Mouse (Mus musculus) R1 (cell line): ENCODE measurements around the gene Hist2h2ab.
"Not testable (repeated sequence)": the region's sequence is repeated elsewhere in the genome, so short reads cannot be mapped to it uniquely, and the experiment has no call there.

ENCODE experiments used
- DNase-seq: peaks from one replicate; pipeline ENCODE4 v3.0.0-alpha.2; 2018; ENCODE audit warnings: low read depth, low spot score

Hist2h2ab gene

DNA sequence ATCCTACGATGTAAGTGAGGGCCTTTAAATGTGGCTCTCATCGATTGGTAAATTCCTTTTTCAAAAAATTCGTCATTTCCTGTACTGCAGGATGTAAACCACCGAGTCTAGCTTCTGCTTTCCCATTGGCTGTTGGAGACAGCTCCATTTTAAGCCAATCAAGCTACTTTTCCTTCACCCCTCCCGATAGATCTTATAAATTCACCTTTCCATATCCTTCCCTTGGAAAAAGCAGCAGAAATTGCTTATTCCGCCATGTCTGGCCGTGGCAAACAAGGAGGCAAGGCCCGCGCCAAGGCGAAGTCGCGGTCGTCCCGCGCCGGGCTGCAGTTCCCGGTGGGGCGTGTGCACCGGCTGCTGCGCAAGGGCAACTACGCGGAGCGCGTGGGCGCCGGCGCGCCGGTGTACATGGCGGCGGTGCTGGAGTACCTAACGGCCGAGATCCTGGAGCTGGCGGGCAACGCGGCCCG lies at the start of gene Hist2h2ab, which contains the start of gene Bola1:
Gene Hist2h2ab (plus strand): TSS at position 205 of the 470 bp plus-strand sequence.
Gene Bola1 (minus strand): TSS at position 49 of the 470 bp plus-strand sequence.
- peak; percentile 94 for DNase-seq

DNA sequence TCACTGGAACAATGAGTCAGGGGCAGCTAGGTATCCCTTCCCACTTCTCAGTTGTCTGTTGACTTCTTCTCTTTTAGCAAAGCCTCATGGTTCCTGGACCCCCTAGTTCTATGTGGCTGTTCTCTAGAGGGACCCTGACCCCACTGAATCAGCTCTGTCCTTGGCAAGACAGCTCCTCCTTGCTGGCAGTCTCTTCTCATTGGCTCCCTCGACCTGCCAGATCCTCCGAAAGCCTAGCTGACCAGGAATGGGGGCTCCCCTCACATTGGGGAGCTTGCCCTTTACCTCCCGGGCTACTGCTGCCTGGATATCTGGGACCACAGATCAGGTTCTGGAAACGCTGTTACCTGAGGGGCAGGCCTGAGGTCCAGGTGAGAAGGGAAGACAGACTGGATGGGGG lies 49.4 kb upstream of the Hist2h2ab start:
- DNase-seq: no peak

DNA sequence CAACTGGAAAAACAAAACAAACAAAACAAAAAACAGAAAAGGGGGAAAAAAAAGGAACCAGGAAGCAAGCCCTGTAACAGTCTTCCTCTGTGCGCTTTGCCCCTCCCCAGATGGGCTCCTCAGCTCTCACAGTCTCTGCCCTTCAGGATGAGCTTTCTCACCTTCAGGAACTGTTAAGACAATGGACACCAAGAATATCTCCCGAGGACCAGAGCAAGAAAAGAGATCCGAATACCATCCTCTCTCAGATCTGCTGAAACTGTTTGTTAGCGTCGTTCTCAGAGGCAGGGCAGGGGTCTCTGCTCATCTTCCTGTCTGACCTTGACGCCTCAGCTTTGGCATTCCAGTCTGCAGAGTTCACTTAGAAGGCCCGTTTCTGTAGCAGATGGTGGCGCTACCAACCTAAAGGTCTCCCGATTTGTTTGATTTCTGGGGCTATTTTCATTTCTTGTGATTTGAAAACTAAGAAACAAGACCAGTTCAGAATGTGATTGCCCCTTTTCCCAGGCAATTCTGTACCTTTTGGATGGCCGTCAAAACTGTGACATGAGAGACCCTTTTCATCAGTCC lies 48.6 kb upstream of the Hist2h2ab start:
- peak; percentile 55 for DNase-seq

DNA sequence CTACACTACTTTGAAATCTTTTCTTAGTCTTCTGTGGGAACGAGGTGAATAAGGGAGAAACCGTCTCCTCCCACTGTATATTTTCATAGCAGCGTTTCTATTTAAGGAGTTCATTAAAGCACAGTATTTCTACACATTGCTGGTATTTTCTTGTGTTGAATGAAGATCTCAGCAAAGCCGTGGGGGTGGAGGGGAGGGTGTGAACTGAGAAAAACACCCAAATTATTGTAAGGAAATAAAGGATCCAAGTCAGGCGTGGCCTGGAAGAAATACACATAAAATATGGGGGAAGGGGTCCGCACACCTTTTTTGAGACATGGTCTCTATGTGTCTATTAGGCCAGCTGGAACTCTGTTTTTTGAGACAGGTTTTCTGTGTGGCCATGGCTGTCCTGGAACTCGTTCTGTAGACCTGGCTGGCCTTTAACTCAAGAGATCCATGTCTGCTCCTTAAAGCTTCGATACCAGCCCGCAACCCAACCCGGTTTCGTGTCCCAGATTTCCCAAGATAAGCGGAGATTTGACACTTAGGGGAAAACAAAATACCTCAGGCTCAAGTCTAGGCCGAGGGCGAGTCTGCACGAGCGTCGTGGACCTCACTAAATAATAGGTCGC lies 48.0 kb upstream of the Hist2h2ab start:
- DNase-seq: no peak

DNA sequence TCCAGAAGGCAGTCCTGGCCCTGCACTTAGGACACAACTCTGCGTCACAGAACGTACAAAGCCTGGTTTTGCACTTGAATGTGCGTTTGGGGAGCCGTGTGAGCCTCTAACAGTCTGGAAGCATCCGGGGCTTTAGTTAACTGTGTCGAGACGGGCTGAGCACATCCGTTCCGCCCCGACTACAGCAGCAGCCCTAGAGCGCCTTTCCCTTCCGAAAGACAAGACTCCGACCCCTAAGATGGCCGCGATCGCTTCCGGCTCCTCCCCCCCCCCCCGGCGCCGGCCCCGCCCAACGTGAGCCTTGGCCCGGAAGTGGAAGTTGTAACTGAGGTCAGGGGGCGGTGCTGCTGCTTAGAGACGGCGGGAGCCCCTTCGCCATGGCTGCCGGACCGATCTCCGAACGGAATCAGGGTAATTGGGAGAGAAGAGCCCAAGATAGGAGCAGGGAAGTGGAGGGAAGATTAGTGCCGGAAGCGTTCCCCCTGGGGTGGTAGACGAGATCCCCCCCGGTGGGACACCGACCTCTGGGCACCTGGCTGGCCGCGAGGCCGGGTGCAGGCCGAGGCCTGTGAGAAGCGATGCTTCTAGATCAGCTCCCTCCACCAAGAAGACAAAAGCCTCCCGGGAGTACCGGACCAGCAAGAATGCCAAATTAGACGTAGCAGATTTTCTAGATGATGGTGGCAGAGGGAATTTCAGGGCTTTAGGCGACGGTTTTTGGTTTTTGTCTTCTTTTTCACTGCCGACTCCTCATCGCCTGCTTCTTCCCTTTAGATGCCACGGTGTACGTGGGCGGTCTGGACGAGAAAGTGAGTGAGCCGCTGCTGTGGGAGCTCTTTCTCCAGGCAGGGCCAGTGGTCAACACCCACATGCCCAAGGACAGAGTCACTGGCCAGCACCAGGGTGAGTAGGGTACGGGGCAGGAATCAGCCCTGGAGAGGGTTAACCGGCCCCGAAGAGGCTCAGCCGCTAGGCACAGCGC lies 47.2 kb upstream of the Hist2h2ab start, which contains the start of gene Sf3b4:
Gene Sf3b4 (plus strand): TSS at position 136 of the 982 bp plus-strand sequence.
- DNase-seq: peak; percentile 97

DNA sequence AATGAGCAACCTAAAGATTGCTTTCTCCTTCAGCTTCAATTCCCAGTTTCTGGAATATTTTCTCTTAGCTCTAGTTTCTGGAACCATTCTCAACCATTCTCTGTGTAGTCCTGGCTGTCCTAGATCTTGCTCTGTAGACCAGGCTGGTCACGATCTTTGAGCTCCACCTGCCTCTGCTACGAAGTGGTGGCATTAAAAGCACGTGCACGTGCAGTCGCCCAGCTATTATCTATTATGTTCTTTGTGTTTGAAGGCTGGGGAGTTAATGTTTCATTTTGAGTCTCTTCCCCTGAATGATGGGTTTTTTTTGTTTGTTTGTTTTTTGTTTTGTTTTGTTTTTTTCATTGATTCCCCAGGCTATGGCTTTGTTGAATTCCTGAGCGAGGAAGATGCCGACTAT lies 46.5 kb upstream of the Hist2h2ab start:
- DNase-seq: no peak

DNA sequence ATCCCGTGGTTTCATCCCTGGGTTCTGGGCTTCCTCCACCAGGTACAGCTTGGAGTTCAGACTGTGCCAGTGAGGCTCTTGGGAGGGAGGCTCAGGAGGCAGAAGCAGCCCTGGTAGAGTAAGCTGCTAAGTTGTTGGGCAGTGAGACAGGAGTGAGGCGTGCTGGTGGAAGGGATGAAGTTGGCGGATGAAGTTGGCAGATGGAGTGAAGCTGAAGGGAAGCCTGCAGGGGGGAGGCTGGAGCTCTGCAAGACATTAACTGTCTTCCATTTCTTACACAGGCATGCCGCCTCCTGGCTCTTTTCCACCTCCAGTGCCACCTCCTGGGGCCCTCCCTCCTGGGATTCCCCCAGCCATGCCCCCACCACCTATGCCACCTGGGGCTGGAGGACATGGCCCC lies 45.6 kb upstream of the Hist2h2ab start:
- DNase-seq: not testable (repeated sequence)

DNA sequence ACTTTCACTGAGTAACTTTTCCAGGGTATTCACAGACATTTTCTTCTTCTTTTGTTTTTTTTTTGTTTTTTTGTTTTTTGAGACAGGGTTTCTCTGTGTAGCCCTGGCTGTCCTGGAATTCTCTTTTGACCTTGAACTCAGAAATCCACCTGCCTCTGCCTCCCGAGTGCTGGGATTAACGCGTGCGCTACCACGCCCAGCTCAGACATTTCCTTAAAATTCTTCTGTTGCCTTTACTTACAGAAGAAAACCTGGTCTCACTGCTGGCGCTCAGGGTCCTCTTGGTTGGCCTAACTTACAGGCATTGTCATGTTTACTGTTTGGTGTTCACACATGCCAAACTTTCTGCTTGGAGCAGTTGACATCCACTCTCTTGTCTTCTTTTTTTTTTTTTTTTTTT lies 44.4 kb upstream of the Hist2h2ab start:
- peak; percentile 90 for DNase-seq

DNA sequence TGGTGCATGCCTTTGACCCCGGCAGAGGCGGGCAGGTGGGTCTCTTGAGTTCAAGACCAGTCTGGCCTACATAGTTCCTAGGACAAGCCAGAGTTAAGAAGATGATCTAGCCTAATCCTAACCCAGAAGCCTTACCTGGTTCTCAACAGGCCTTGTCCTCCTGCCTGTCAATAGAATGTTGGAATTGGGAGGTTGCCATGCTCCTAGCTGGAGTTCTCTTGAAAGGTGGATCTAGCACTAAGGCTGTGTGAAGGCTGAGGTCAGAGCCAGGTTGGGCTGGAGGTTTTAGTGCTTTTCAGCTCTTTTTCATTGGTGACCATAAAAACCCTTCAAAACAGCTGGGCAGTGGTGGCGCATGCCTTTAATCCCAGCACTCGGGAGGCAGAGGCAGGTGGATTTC lies 41.2 kb upstream of the Hist2h2ab start:
- no peak for DNase-seq

DNA sequence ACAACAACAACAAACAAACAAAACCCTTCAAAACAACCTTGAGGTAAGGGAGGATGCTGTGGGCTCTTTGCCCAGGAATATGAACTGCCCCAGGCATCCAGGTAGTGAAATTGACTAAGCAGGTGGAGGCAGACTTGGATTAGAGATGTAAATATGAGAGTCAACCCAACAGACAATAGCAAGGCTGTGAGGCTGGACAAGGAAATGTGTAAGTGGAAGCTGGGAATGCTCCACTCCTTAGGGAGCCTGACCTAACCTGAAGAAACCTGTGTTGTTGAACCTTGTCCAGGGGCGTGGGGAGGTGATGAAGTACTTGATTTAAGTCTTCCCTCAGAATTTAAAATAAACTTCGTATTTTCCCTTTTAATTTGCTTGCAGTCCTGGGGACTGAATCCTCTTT lies 40.8 kb upstream of the Hist2h2ab start:
- DNase-seq: no peak

DNA sequence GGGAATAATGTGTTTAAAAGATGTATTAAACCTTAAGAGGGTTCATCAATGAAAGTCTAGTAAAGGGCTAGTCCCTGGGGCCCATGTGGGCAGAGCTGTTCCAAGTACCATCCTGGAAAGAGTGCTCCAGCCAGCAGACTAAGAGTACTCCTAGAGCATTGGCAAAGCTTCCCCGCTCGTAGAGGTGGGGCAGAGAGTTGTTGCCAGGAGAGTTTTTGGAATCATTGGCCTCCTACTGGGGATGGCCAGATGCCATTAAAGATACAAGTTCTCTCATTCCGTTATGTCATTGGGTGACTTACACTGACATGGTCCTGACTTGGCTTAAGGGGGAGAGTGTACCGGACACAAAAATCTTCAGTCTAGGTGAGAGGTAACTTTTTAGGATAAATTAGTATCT lies 40.1 kb upstream of the Hist2h2ab start:
- DNase-seq: no peak

DNA sequence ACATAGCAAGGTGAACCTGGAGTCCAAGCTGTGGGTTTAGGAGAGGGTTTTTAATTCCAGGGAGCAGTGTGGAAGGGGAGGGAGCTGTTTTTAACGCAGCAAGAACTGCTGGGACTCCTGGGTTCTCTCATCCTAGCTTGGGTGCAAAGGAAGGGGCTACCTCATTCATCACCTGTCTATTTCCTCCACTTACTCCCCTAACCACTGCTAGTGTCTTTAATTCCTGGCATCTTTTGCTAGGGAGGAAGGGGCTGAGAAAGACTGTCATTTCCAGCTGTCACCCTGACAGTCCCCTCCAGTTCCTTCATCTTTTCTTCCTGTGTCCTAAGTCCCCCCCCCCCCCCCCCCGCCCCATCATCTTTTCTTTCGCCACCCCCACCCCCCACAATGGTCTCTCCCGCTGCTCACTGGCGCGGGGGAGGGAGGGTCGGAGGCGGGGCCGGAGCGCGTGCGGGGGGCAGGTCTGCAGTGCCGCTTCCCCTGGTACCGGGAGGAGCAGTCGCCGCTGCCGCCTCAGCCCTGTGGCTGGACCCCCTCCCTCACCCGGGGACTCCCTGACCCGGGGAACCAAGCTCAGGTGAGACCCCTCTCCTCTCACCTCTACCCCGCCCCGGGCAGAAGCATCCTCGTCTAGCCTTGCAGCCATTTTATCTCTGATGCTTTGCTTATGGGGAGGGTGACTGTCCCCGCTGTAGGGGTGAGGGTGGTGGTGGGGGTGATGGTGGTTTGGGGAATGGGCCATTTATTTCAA lies 38.8 kb upstream of the Hist2h2ab start, which contains the start of gene Sv2a:
Gene Sv2a (plus strand): TSS at position 425 of the 751 bp plus-strand sequence.
- peak; percentile 40 for DNase-seq

DNA sequence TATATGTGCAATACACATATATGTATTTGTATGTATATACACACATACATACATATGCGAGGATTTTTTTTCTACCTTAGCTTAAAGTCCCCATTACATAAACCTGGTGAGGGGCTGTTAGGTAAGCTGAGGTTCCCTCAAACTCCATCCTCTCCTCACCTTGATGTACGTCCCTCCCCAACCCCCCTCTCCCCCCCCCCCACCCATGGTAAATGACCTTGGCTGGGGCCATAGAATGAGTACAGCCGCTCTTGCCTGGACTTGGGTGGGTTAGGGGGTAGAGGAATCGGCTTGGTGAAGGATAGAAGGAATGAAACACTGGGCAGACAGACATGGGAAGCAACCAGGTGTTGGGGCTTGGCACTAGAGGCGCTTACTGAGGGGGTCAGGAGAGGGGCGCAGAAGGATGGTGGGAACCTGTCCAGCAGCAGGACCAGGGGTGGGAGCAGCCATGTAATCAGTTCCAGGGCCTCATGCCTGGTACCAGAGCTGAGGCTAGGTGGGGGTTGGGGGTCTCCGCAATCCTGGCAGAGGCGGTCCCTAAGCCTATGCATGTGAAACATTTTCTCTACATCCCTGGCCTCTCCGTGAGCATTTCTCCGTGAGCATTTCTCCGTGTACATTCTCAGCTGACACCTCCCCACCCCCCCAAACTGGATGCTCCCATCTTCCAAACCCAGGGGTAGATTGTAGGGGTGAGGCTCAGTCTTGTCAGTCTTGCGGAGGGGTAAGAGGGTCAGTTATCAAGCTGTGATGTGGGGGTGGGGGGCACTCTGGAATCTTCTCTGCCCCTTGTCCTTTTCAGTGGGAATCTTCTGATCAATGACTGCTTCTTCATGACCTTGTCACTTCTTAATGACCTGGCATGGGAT lies 37.9 kb upstream of the Hist2h2ab start:
- no peak for DNase-seq

DNA sequence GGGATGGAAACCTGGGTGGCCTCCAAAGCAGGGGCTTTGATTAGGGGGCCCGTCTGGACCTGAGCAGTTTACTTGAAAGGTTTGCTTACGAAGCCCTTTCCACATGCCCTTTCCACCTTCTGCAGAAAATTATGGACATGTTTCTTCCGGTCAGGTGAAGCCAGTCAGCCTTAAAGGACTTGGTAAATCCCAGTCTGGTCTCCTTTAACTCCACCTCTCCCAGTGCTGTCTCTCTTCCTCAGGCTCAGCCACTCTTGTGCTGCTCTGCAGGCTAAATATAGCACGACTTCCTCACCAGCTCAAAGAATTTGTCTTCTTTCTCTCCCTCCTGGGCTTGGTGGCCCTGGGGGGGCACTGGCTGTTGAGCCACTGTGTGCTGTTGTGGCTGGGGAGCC lies 37.3 kb upstream of the Hist2h2ab start:
- DNase-seq: no peak

DNA sequence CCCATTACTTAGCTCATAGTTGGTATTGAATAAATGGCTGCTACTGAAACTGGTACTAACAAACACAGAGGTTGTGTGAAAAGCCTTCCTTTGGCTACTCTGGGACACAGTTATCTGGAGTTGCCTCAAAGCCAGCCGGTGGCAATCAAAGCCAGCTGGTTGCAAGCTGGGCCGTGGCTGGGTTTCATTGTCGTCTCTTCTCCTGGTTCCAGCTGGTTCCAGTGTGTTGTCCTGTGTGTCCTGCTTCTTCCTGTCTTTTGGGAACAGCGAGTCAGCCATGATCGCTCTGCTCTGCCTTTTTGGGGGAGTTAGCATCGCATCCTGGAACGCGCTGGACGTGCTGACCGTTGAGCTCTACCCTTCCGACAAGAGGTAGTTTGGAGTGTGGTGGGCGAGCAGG lies 26.7 kb upstream of the Hist2h2ab start:
- DNase-seq: no peak

DNA sequence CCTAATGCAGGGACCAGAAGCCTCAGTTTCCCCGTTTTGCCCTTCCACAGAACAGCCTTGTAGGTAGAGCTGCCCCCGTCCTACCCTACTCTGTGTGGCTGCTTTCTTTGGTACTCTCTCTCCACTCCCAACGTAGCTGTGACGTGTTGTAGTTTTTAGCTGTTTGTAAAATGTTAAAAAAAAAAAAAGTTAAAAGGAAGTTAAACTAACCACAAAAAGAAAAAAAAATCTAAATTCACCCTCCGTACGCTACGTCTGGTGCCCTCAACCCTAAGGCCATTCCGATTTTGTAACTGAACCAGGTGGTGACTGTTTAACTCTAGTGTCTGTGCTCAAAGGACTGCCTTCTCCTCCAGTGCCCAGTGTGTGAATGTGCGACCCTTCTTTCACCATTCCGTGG lies 24.7 kb upstream of the Hist2h2ab start:
- DNase-seq: no peak

DNA sequence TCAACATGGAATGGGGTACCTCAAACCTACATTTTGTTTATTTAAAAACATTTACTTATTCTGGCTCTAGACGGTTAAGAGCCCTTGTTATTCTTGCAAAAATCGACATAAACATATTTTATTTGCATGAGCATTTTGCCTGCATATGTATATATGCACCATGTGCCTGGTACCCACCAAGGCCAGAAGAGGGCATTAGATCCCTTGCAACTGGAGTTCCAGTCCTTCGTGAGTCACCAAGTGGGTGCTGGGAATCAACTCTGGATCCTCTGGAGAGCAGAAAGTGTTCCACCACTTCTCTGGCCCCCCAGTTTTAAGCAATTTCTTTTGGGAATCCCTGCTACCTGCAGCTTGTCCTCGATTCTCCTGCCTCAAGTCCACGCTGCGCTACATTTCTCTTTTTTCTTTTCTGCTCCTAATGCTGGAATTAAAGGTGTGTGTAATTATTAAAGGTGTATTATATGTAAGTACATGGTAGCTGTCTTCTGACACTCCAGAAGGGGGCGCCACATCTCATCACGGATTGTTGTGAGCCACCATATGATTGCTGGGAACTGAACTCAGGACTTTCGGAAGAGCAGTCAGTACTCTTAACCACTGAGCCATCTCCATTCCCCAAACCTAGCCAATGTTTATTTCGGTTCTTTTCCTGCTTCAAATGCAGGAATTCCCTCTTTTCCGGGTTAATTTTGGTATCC lies 23.9 kb upstream of the Hist2h2ab start:
- no peak for DNase-seq

DNA sequence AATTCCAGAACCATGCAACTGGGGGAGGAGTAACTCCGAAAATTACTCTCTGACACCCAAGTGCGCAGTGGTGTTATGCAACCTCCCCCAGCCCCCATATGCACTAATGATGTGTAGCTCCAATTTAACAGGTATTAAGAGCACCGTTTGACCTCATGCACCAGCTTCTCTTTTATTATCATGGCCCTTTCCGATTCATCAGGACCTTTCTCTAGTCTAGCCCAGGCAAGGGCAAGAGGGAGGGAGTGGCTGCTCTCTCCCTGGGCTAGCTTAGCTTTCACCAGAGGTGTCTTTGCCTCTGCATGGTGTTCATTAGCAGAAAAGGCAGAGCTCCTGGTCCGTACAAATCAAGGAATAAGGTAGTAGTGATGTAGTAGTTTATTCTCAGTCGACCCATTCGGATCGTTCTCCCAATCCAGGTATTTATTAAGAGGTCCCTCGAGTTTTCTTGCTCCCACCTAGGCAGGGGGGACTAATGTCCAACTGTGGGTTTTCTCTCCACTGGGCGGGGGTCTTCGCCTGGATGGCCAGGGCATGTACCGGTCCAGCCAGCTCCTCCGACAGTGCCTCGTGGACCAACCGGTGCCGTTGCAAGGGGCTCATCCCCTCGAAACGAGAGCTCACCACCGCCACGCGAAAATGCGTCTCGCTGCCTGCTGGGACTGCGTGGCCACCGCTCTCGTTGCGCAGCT lies 23.1 kb upstream of the Hist2h2ab start:
- peak; percentile 44 for DNase-seq

DNA sequence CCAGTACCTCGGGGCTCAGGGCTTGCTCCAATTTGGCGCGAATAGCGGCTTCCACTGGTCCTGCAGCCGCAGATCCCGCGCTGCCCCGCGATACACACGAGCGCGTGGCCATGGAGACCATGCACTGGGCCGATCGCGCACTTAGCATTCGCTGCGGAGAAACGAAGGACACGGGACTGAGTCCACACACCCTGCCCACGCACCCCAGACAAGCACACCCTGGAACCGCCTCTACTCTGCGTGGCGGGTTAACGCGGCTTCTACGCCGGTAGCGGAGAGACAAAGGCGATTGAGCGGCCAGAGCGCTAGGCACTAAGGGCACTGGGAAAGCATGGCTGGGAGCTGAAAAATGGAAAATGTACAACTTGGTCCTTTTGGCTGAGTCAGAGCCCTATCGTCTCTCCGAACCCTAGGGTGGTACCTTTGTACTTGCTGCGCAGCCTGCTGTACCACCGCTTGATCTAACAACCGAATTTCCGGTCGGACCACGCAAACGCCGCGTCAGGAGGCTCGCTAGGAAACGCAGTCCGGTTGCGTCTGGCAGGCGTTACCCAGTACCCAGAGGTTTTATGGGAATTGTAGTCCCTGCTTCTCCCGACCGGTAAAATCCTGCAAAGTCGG lies 22.4 kb upstream of the Hist2h2ab start:
- peak; percentile 94 for DNase-seq
